Mouse (Mus musculus) heart, adult 18-20 months (tissue): ENCODE measurements around the gene Tnfrsf1b. TPM values are rescaled to one million over a fixed set of nuclear protein-coding genes. Genes with fewer than 3 reads are reported as not detected.

Experiments
- DNase-seq, 2 experiments: peaks; one replicate each; pipeline ENCODE4 v3.0.0; 2021 to 2022; ENCODE audit warnings: mixed read lengths in 1 of 2
- total RNA-seq, 2 experiments: library from RNA; stranded (reverse); gene quantifications; 2 replicates each; pipeline ENCODE4 v1.2.3; 2021

Gene Tnfrsf1b
- total RNA-seq, 2 experiments from 2014 or later = 6.5 to 6.6 TPM

DNA sequence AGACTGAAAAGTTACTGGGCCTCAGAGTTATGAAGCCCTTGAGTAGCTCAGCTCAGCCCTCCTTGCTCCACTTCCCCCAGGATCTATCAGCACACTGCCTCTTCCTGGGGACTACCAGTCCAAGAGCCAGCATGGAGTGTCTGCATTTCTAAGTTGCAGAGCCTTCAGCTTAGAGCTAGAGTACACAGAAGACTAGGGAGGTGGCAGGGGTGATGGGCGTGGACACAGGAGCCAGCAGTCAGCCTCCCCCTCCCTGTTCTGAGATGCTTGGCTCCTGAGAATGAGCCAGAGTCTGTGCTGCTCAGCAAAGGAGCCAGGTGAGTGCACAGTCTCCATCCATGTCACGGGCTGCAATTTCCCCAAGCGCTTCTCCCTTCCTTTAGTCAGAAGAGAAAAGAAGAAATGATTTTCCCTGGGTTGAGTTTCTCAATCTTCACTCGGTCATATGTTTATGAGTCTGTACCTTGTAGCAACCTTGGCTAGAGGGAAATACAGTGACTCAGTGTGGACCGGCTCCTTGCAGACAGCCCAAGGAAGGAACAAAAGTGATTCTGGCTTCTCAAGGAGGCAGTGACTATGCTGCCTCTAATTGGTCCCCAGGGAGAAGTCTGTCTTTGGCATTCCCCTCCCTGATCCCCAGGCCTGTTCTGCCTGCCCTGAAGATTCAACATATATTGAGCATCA lies 11.2 kb upstream of the Tnfrsf1b start:
- no peak for DNase-seq

DNA sequence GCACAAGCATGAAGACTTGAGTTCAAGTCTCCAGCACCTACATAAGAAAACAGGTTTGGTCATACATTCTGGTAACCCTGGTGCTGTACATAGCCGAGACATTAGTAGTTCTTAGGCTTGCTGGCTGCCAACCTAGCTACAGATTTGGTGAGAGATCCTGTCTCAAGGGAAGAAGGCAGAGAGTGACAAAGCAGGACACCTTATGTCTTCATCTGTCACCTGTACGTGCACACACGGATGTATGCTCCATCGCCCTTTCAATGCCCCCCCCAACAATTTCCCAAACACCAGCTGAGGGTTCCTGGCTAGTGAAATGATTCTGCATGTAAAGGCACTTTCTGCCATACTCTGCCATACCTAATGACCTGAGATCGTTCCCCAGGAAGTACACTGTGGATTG lies 9.5 kb upstream of the Tnfrsf1b start:
- DNase-seq = no peak

DNA sequence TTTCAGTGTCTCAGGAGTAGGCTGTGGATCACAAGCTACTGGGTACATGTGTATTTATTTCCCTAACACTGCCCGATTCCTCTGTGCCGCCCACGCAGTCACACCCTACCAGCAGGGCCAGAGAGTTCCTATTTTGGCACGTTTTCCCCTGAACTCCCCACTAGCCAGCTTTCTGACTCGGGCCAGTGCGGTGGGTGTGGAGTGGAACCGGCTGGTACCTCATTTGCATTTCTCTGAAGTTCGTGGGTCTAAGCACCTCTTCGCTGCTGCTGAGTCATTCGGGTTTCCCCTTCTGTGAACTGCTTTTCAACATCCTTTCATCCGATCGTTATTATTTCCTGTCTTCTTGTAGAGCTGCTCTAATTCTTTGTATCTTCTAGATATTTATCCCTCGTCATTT lies 7.7 kb upstream of the Tnfrsf1b start:
- DNase-seq = peak; percentile 53 to 79

DNA sequence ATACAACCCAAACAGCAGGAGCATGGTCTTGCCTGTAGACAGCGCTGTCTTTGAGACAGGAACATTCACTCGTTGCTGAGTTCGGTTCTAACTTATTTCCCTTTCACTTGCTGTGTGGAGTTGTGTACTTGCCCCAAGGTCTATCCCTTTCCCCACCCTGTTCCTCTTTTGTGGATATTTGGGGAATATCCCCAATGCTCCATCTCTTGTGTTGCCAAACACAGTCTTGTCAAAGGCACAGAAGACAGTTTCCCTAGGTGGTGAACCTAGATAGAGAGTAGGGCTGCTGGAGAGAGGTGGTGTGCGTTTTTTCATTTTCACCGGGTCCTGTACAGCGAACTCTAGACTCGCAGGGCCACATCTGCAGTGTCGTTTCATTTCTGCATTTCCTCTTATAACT lies 5.9 kb upstream of the Tnfrsf1b start:
- no peak for DNase-seq

DNA sequence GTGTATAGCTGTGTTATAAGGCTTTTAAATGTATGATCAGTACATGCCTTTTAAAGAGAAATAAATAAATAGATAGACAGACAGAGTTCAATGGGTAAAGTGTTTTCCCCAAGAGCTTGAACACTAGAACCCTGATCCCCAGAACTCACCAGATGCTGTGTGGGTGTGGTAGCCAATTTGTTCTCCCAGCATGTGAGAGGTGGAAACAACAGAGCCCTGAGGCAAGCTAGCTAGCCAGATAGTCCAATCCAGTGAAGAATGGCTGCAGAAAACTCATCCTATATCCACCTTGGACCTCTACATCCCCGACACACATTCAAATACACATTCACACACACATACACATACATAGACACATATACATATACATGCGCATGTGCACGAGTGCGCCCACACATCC lies 4.9 kb upstream of the Tnfrsf1b start:
- no peak for DNase-seq

DNA sequence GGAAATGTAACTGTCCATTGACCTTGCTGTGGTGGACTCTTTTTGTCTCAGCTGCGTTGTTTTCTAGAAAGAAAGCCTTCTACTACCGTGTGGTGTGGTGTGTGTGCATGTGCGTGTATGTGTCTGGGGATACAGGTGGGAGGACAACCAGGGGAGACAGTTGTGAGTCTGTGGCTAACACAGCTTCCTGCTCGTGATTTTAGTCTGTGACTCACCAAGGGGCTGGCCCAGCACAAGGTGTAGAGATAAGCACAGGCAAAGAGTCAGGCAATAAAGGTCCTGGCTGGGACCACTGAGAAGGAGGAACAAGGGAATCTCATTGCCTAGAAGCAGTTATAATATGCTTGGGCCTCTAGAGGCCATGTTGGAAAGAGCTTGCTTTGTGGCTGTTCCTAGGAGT lies 3.3 kb upstream of the Tnfrsf1b start:
- DNase-seq = no peak

DNA sequence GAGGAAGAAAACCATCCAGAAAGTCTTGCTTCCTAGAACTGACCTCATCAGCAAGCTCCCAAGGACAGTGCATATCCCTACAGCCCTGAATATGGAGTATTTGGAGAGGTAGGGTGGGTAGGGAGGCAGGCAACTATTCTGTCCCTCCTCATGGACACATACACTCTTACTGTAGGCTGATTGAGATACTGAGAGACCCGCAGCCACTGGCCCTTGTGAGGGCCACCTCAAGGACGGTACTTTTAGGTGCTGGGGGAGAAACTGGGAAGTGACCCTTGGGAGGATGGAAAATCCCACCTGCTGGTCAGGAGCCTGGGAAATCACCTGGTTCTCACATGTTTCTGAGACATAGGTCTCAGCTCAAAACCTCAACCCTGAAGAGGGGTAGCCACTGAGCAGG lies 886 bp upstream of the Tnfrsf1b start:
- DNase-seq = no peak

DNA sequence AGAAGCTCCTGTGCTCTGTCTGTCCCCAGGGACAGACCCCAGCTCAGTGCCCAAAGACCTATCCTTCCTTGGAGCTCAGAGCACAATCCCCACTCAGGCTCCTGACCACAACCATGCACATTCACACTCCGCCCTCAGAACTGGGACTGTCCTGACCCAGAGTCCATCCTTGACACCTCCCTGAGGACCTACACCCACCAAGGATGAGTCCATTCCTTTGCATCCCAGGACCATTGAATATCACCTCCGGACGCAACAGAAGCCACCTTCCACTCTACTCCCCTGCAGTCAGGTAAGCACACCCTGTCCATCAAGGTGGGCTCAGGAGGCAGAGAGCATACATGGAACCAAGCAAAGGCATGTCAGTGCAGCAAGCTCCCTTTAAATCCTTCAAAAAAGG lies 1.1 kb downstream of the Tnfrsf1b start:
- no peak for DNase-seq

DNA sequence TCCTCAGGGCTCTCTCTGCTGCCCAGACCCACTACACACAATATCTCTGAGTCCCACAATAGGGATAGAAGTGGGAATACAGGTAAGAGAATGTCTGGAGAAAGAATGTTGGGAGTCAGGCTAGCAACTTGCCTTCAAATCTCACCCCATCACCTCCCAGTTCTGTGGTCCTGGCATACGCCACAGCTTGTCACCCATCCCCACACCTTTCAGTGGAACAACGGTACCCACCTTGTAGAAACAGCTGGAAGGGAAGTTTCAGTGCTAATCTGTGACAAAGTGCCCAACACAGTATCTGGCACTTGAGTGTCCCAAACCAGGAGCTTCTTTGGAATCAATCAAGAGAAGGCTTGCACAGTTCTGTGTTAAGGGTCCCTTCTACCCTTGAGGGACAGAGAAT lies 2.0 kb downstream of the Tnfrsf1b start:
- DNase-seq = no peak

DNA sequence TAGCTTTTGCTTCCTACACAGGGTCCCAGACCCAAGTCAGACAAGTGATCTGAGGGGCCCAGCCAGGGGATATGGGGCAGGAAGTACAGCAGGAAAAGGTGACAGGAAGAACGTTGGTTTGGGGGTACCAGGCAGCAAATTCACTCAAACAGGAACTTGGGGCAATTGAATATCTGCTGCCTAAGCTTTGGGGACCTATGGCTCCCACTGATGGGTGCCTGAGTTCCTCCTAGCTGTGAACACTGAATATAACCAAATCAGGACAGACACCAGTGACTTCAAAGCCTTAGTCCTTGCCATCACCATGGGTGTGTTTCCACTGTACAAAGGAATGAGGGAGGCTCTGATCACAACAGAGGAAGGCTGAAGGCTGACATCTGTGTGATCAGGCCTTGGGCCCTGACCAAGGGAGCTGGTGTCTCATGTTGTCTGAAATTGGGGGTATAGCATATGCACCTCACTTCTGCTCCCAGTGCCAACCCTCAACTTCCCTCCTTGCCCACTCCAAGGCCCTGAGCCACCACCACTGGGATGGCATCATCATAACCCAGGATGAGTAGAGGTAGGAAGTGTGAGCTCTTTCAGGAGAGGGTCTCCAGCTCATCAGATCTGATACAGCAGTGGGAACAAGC lies 3.8 kb downstream of the Tnfrsf1b start:
- no peak for DNase-seq

DNA sequence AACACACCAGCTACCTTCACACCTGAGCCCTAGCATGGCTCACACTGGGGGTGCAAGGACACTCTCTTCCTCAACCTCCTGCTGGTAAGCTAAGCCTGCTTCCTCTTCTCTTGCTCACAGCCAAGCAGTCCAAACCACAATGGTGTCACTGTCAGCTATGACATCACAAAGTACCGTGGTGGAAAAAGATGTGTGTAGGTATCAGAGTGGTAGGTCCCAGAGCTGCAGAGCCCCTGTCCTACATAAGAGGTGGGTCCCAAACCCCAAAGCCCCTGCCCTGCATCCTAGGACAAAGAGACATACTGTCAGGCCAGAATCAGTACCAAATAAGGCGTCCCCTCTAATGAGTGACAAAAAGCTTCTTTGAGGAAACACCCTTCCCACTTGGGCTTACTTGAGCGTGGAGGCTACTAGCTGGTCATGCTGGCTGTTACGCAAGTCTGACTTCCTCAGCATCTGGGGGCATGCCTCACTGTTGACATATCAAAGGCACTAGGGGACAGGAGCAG lies 5.9 kb downstream of the Tnfrsf1b start:
- DNase-seq = peak; percentile 63 to 87

DNA sequence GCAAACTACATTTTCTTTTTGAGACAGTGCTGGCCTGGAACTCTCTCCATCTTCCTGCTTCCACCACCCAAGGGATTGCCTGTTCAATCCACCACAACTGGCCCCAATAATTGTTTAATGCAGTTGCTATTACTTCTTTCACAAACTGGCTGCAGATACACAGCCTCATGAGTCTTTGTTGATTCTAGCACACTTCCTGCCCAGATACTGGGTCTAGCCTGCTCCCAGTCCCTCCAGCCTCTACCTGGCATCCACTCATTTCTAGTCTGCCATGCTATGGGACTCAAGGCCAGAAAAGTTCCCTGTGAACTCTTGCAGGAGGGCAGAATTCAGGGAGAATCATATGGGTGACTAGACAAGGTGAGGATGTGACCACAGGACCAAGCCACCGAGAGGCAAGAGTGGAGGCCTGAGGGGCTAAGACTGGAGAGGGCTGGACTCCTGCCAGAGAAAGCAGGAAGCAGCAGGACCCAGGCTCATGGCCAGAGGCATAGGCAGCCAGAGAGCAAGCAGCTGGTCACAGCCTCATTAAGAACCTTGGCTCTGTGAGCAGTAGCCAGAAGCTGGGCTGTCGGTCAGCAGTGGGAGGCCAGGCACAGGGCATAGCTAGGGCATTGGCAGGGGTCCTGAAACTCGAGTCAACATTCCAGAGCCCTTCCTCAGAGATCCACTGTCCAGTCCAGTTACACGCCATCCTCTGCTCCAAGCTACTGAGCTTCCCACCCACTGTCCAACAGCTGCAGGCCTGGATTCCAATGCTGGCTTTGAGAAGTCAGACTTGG lies 7.4 kb downstream of the Tnfrsf1b start:
- DNase-seq = peak; percentile 88 to 93

DNA sequence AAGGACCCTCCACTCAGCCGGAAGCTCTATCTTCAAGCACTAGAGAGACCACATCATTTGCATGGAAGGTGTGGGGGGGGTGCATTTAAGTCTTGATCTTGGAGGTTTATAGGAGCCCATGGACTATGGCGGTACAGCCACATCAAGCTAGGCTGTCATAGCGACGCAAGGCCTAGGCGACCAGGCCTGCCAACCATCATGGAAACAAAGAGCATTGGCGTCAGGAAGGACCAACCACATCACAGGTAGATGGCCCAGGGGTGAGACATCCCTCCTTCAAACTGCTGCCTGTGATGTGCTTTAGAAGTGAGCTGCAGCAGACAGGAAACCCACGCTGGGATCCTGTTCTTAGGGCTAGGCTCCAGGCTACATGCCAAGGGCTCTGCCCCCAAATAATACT lies 10.6 kb downstream of the Tnfrsf1b start:
- no peak for DNase-seq

DNA sequence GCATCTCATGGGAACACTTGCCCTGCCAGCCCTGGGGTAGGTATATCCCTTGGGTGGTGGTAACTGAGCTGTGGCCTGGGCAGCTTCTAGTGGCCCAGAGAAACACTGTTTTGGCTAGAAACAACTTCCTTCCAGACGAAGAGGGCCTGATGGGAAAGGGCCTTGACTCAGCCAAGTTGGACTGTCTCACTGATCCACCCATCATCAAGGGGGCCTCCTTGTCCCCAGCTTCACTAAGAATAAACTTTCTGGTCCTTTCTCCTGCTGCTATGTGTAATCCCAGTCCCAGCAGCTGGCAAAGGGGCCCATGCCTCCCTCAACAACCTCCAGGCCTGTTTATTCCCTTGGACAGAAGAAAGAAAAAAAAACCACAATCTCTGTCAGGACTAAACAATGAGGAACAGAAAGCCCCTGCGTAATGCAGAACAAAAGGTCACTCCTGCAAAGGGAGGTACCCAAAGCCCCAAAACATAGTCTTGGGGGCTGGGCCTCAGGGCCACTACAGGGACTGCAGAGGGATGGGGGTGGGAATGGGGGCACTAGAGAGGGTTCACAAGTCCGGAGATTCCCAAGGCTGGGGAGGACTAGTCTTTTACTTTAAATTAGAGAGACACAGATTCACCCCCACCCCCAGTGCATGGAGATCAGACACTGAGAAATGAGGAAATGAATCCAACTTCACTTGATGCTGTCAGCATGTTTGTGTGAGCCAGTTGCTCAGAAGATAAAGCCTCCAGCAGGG lies 13.0 kb downstream of the Tnfrsf1b start:
- DNase-seq = peak; percentile 75 to 85

DNA sequence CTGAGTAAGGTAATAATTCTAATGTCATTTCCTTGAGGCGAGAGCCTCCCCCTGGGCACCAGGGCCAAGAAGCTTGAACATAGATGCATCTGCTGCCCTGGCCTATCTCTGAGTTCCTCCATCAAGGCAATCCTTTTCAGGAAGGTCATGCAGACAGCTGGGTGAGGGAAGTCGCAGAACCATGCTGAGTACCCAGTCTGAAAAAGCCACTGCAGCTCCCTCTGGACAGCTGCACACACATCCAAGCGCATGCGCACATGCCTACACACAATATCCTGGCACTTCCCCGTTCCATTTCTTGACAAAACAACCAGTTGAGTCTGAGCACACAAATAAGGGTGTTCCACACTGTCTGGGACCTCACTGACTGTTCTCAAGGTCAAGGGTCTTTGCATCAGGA lies 14.9 kb downstream of the Tnfrsf1b start:
- peak; percentile 25 to 65 for DNase-seq

DNA sequence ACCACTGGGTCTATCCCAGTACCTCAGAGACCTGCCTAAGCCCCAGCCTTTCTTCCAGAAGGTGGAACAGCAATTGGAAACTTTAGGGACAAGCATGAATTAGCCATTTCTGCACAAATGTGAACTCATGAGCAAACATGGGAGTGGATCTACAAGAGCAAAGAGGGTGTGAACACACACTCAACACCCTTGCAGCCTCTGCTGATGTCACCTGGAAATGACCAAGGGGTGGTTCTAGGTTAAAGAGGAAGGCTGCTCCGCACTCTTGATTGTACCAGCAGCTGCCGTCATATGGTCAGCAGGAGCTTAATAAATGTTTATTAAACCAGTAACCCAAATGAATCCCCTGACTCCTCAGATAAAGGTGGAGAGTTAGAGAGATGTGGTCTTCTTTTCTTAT lies 16.0 kb downstream of the Tnfrsf1b start:
- no peak for DNase-seq

DNA sequence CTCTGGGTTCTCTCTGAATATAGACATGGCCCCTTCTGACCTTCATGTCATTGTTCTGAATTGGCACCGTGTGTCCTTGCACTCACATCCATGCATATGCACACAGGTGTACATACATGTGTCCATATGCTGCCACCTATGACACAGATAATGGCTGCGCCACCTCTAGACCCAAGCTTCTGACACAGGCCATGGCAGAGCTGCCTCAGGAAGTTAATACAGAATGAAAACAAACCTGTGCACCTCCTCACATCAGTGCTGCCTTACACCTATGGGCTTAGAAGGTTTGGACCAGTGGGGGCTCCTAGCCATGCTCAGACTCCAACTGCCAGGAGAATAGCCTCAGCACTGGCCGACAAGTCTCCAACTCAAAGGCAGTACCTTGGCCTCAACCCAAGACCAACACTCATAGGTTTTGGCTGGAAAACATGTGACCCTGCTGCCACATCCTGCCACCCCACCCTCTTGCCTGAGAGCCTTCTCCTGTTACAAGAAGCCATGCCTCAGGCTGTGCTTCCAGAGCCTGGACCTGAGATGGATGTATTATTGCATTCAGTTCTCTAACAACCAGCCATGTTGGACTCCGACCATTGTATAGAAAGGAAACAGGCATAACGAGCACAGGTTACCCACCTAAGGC lies 17.0 kb downstream of the Tnfrsf1b start:
- peak; percentile 49 to 80 for DNase-seq

DNA sequence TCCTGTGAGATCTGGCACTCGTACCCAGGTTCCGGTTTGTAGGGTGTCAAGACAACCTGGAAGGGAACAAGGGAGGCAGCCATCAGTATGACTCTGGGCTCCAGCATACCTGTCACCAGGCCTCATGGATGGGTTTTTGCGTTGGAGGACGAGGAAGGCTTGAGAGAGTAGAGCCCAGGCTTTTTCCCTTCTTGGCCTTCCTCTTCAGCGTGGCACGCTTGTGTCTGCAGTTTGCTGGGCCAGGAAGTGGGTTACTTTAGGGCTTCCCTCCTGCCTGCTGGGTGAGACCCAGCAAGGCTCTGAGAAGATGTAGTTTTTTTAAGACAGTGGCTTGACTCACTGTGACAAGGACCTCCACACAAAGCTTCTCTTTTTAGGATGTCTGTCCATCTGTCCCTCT lies 17.6 kb downstream of the Tnfrsf1b start:
- no peak for DNase-seq

DNA sequence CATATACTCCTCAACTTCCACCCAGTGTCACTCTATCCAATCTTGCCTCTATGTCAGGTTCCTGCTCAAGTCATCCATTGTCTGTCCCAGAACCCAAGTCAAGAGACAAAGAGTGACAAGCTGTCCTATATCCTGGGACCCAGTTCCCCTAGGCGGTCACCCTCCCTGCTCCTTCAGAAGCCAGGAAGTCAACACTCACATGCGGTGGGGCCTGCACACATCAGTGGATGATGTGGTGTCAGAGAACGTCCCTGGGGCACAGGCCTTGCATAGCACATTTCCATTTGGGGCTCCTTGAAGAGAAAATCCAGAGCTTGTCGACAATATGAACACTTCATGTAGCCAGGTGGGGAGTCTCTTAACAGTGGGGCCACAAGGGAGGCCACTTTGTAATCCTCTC lies 22.1 kb downstream of the Tnfrsf1b start:
- no peak for DNase-seq

DNA sequence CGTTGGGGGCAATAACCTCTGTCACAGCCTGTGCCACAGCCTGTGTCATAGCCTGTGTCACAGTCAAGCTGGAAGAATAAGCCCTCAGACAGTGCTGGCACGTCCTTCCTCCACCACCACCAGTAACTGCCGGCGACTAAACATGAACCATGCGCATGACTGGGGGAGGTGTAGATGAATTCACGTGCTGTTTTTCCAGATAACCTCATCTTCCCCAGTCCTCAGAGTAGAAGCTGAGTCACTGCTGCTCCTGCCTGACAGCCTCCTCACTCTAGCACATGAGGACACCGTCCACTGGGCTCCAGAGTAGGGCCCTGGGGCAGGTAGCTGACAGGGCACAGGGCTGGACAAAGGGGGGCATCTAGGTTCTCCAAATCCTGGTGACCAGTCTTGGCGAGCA lies 24.6 kb downstream of the Tnfrsf1b start:
- DNase-seq = peak in 1 of 2 experiments; percentile 27

DNA sequence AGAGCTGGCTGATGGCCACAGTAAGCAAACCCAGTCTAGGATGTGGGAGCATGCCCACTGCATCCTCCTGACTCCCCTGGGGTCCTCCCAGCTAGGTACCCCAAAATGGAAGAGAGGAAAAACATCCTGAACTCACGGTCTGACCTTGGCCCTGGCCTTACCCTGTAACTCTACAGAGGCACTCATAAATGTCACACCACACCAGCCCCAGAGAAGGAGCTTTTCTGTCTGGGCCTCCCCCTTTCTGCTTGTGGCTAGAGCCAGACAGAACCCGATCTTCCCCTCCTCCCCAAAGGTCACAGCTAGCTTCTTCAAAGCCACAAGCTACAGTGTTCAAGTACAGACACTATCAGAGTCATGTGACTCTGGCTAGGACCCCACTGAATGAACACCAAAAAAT lies 25.3 kb downstream of the Tnfrsf1b start:
- no peak for DNase-seq

DNA sequence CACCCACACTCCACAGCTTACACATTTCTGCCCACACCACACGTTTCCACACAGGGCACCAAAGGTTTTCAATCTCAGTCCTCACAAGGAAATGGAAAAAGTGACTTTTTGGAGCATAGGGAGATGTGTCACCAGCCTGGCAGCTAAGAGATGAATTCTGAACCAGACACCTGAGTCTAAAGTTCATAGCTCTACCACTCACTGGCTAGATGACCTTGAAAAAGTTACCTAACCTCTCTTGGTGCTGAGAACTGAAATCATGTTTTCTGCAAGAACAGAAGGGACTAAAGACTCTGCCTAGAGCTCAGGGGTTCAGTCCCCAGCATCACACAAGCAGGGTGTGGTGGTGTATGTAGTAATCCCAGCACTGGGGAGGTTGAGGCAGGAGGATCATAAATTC lies 26.7 kb downstream of the Tnfrsf1b start:
- DNase-seq = no peak
